Mouse (Mus musculus) brain, adult 2 months (tissue): ENCODE measurements at regions not wholly inside any gene's neighbourhood (a gene's known extent, or its start where the extent isn't known, plus 50 kb on each side); places are given as distances from the start of the nearest gene placed in this dataset.

Experiments
- DNase-seq: peaks from one replicate; pipeline ENCODE4 v3.0.0; 2011; ENCODE audit warnings: low read depth, low spot score

DNA sequence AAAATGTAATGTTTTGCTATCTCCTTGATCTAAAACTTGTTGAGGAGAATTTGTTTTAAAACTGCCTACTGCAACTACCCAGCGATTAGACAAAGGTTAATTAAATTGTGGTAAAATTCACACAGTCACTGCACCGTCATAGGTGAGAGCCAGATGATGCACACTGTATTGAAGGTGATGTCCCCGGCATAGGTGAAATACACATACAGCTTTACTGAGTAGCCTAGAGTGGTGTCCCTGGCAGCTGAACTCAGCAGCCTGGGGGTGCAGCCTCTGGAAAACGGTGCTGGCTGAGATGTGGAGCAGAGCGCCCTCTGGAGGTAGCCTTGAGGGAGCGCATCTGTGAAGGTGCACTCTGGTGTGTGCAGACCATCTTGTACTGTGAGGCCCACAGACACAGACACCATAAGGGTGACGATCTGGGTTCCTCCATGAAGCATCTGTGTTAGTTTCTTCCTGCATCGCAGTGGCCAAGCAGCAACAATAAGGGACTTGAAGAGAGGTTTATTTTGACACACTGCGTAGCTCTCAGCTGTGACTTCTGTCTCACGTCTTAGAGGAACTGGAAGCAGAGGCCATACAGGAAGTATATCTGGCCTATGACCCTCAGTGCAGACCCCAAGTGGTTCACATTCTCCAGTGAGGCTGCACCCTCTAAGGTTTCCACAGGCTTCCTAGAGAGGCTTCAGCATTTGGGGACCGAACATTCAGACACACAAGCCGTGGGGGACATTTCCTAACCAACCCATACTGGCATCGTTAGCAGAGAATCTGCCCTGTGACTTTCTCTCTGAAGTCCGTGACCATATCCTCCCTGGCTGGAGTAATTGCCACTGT lies 68.6 kb upstream of the 1700021F07Rik start:
- peak; percentile 50 for DNase-seq

DNA sequence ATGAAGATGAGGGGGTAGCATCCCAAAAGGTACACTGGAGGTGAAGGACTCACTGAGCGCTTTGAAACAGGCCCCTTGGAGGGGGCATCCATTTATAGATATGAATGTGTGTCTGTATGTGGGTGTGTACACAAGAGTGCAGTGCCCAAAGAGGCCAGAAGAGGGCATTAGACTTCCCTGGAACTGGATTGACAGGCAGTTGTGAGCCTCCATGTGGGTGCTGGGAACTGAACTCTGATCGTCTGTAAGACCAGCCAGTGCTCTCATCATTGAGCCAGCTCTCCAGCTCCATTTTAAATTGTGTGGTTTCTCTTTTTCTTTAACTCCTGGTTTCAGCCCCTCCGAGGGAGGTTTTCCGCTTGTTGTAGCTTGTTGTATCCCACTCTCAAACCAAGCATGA lies 67.6 kb upstream of the 1700021F07Rik start:
- no peak for DNase-seq

DNA sequence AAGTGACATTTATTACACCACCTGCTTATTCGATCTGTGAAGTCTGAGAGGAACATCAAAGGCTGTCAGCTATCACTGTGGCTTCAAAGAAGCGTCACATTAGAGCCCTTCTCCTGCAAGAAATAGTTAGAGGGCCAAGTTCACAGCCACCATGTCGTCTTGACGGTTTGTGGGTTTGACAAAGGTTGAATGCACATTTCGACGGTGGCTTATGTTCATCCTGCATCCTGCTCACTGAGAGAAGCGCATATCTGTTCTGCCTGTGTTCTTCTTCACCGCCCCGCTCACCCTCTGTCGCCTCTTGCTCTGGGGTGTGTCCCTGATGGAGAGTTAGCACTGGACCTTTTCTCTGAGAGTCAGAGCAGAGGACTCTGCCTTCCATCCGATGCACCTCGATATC lies 67.2 kb upstream of the 1700021F07Rik start:
- no peak for DNase-seq

DNA sequence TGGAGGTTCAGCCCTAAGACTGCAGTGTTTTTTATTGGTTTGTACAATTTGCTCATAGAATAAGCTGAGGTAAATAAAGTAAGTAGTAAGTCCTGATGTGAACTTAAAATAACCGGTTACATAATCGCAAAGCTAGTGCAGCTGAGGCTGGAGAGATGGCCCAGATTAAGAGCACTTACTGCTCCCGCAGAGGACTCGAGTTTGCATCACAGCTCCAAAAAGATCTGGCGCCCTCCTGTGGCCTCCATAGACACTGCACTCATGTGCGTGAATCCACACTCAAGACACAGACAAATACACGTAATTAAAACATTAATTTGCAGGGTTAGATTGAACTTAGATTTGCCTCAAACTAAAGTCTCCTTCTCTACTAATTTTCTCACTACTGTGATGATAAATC lies 66.3 kb upstream of the 1700021F07Rik start:
- no peak for DNase-seq

DNA sequence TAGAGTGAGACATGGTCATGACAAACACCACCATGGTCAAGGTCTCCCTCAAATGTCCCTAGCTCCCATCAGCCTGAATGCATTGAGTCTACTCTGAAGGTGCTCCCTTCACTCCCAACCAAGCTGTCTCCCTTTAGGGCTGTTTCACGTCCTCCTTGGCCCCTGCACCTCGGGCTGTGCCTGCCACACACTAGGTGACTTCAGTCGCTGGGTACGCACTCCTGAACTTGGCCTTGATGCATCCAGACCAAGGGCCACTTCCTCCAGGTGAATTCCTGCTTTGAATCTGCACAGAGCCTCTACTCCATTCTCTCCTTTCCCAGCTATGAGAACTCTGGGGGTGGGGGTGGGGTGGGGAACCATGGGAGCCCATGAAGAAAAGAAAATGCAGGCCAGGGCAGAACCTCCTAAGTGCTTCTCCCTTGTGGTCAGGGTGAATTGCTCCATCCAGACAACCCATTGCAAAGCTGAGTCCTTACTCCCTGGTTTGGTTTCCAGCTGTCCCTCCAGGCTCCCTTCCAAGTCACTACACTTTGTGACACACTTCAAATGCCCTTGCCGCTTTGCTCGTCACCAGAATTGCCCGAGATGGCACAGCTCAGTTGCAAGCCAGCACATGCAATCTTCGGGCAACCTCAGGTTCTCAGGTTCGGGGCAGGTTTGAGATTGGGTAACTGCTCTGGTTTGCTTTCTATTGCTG lies 65.3 kb upstream of the 1700021F07Rik start:
- no peak for DNase-seq

DNA sequence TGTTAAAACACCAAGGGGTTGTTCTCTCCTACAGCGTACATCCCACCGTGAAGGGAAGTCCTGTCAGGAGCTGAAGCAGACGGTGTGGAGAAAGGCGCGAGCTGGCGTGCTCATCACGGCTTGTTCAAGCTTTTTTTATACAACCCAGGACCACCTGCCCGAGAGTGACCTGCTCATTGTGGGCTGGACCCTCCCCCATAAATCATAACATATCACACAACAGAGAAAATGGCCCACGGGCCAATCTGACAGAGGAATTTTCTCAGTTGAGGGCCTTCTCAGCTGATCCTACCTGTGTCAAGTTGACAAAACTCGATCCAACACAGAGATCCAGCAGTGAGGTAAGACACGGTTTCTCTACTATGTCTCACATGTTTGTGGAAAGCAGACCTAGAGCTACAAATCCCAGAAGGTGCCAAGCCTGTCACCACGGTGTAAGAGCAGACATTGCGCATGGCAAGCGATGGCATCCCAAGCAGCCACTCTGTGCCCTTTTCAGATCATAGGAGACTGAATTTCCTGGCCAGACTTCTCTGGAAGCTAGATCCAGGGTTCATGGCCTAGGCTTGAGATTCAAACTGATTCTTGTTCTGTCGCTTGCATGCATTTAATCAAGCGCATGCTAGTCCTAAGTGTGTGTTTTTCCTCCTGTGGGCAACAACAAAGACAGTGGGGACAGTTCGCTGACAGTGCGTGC lies 64.6 kb upstream of the 1700021F07Rik start:
- DNase-seq, result no peak

DNA sequence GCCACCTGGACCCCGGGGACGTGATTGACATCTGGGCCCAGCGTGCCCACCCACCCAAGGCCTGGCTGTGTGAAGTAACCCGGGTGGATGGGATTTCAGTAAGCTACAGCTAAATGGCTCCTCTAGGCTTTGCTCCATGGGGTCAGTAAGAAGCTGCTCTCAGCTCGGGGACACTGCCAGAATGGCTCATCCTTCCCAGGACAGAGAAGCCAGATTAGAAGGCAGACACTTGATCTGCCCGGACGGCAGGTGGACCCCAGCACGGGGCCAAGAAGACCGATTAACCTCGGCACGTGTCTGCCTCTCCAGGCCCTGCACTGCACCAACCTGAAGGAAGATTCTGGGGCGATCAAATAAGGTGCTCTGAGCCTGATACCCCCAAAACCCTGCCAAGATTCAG lies 63.5 kb upstream of the 1700021F07Rik start:
- no peak for DNase-seq

DNA sequence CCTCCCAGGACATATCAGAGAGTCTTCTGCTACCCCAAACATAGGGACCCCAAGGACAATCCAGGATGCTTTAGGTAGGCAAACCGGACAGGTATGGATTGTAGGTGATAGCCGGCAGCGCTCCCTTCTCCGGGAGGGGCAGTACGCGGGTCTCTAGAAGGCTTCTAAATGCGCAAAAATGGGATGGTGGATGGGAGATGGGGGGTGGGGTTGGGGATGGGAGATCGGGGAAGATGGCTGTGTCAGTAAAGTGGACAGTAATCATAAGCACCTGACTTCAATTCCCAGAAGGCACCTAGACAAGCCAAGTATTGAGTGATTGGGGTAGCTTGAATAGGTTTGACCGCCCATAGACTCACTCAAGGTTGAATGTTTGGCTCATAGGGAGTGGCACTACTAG lies 59.1 kb upstream of the 1700021F07Rik start:
- no peak for DNase-seq

DNA sequence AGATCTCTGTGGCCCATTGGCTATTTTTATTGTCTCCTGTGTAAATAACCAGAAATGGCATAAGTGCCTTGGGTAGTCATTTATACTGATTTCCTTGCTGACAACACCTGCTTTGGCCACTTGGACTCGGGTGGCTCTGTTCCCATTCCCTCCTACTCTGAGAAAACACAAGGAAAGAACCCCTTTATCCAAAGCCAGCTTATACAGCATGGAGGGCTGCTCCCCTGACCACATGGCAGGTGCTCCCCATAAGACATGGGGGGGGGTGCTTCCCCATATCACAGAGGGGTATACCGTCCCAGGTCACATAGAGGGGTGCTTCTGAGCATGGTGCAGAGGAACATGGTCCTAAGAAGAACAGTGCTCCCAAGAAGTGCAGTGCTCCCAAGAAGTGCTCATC lies 57.8 kb upstream of the 1700021F07Rik start:
- DNase-seq, result no peak

DNA sequence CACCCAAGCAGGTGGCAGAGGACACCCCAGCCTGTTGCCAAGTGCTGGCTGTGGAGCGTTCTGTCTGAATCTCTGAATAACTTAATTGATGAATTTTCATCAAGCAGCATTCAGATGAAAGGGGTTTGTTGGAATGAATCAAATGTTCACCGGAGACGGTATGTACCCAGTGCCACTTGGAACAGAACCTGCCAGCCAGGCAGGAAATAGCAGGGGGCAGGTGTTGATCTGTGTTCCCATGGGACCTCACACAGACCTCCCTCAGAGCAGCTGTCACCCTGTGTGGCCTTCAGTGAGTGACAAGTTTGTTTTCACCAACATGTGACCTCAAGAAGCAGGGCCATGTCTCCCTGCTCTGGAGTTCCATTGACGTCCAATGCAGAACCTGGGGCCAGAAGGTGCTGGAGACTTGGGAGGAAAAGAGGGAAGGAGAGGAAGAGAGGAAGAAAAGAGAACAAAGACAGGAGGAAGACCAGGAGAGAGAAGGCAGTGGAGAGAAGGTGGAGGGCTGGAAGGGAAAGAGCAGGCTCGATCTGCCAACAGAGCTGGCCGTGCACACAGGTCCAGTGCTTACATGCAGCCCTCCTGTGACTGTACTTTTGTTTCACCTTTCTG lies 57.3 kb upstream of the 1700021F07Rik start:
- DNase-seq, result peak; percentile 24

DNA sequence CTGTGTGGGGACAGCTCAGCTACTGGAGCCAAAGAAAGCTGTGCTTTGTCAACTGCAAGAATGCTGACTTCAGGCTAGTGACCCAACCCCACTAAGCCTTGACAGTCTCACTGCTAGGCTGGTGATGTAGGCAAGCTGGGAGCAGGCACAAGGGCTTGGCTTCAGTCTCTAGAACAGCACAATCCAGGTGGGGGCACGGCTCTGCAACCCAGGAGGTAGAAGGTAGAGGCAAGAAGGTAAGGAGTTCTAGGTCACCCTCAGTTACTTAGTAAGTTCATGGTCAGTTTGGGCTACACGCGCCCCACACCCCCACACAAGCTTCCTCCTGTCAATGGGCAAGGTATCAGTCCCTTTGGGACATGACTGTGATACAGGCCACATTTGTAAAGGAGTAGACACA lies 54.2 kb upstream of the 1700021F07Rik start:
- no peak for DNase-seq

DNA sequence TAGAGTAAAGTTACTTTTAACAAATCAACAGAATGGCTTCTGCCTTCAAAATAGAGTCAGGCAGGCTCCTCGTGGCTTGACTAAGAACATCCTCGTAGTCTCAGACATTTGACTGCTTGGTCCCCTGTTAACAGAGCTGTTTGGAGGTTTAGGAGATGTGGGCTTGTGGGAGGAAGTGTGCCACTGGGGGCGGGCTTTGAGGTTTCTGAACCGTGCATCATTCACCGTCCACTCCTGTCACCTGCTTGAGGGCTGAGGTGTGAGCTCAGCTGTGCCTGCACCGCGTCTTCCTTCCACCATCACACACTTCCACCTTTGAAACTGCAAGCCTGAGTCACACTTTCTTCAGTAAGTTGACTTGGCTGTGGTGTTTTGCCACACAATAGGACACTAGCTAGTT lies 52.6 kb upstream of the 1700021F07Rik start:
- DNase-seq, result no peak
